Mouse (Mus musculus) common myeloid progenitor, adult 5-6 weeks (primary cell): ENCODE results near the gene Gm20661. TPM values are rescaled to one million over a fixed set of nuclear protein-coding genes. Genes with fewer than 3 reads are reported as not detected.

ENCODE experiments used
- ATAC-seq: replicated peaks from 2 replicates; pipeline ENCODE4 v1.8.0; 2016; ENCODE audit warnings: low read depth, mild to moderate bottlenecking, moderate TSS enrichment, inconsistent platforms; ENCODE audit not compliant: poor library complexity, severe bottlenecking
- total RNA-seq: library from RNA; stranded (forward); fragments of 200-1000, 187-1606 nt; gene quantifications from 2 replicates; pipeline ENCODE4 v1.2.3, GENCODE M21; 2017

Gene Gm20661
- total RNA-seq, 1 experiment from 2014 or later, result not detected

DNA sequence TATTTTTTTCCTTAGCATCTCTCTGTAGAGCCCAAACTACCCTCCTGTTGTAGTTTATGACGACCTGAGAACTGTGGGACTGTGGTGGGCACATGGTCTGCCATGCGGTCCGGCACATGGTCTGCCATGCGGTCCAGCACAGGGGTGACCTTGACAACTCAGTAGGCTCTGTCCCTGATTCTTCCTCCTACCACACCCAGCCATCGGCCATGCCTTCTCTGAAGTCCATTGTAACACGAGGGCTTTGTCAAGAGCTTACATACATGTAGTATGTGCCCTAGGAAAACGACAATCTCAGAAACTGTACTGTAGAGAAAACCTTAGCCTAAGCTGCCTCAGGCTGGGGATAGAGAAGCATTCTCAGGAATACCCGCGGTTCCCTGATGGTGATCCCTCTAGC is 18.2 kb upstream of the Gm20661 start:
- ATAC-seq, result no peak

DNA sequence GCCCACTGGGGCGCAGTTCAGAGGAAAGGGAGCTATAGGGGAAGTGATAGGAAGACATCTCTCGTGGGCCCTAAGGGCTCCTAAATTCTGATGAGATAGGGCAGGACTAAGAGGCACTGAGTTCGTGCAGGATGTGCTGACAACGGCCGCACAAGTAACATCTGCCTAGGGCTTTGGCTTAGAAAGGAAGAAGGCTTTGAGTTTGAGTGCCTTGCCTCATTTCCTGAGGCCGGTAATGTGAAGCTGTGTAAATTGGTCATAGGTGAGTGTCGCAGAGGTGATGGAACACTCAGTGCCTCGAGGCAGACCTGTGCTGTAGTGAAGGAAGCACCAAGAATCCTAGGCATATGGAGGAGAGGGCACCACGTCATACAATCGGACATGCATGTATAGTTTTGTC is 16.2 kb upstream of the Gm20661 start:
- ATAC-seq, result no peak

DNA sequence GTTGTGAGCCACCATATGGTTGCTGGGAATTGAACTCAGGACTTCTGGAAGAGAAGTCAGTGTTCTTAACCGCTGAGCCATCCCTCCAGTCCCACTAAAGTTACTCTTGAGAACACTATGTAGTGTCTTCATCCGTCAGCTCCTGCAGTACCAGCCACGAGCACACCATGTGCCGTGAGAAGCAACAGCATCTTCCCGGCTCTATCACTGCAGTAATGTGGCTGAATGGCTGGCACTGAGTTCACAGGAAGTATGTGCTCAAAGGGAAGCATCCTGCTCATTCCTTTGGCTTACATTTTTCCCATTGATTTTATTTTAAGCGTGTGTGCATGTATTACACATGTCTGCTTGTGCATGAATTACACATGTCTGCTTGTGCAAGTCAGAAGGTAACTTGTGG is 15.4 kb upstream of the Gm20661 start:
- ATAC-seq, result no peak

DNA sequence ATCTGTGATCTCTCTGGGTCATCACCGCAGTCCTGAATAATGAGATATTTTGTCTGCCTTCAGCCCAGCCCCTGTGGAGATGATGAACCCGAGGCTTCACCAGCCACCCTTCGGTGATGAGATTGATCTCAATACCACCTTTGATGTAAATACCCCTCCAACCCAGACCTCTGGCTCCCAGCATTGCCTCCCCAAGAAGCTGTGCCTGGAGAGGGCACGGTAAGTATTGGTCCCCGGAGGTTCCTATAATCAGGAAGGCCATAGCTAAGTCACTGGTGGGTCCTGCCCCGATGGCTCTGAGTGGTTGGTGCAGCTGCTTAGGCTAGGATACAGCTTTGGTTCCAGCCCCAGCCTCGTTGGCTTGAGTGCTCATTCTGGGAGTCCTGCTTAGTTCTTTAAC is 14.3 kb upstream of the Gm20661 start:
- no peak for ATAC-seq

DNA sequence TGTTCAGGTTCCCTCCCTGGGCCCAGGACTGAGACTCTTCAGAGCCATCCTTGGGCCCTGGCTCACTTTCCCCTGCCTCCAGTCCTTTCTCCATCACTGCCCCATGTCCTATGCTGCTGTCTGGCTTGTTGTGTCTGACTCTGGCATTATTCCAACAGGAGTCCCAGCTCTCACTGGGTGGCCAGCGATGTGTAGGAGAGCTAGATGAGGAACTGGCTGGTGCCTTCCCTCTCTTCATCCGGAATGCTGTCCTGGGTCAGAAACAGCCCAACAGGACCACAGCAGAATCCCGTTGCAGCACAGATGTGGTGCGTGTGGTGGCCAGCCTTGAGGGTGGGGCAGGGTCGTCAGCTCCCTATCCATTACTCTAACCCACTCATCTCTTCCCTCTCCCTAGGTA is 12.5 kb upstream of the Gm20661 start:
- ATAC-seq, result no peak

DNA sequence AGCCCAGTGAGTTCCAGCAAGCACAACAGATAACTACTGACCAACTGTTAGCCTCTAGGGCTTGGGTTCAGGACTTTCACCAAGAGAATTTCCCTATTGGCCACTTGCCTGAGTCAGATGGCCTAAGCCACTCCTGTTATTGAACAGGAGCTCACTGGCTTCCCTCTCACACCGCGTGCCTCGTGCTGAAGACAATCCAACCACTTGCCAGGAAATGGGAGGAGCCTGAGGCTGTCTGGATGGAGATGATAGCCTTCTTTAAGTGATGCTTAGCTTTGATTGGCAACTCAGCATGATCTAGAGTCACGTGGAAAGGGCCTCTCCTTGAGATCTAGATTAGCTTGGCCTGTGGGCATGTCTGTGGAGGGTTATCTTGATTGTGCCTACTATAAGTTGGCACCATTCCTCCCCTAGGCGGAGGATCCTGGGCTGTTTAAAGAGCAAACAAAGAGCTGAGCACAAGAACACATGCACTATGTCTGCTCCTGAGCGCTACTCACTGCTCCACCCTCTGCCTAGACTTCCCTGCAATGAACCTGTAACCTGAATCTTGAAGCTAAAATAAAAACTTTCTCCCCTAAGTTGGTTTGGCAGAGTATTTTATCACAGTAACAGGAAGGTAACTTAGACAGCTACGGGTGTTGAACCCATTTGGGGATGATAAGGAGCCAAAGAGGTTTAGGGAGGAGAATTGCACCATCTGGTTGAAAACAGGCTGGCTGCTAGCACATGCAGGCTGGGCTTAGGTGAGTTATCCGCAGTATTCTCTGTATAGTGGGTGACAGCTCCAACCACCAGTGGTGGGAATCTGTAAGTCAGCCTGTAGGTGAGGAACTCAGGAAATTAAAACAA is 10.9 kb upstream of the Gm20661 start:
- peak; percentile 65 for ATAC-seq

DNA sequence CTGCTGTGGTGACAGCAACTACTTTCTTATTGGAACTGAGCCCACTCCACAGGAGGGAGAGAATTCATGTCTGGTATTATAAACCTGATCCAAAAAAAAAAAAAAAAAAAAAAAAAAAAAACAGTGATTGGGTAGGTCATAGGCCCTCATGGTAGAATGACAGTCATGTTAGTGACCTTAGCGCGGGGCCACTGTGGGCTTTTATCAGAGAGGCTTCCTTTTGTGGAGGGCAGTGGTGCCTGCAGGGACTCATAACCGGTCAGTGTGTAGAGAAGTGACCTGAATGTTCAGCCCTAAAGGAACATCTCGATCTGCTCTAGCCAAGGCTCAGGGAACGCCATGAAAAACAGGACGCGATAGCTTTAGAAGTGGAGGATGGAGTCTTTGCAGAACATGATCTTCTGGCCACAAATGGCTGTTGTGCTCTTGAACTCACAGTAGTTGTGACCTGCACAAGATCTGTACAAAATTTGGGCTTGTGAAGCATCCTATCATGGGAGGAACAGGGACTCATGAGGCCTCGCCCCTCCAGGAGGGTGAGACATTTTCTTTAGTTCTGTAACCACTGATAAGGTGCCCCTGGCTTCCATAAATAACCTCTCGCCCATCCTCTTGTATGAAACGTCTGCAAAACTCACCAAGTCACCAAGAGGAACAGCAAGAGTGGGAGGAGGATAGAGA is 8.2 kb upstream of the Gm20661 start:
- ATAC-seq, result peak; percentile 33

DNA sequence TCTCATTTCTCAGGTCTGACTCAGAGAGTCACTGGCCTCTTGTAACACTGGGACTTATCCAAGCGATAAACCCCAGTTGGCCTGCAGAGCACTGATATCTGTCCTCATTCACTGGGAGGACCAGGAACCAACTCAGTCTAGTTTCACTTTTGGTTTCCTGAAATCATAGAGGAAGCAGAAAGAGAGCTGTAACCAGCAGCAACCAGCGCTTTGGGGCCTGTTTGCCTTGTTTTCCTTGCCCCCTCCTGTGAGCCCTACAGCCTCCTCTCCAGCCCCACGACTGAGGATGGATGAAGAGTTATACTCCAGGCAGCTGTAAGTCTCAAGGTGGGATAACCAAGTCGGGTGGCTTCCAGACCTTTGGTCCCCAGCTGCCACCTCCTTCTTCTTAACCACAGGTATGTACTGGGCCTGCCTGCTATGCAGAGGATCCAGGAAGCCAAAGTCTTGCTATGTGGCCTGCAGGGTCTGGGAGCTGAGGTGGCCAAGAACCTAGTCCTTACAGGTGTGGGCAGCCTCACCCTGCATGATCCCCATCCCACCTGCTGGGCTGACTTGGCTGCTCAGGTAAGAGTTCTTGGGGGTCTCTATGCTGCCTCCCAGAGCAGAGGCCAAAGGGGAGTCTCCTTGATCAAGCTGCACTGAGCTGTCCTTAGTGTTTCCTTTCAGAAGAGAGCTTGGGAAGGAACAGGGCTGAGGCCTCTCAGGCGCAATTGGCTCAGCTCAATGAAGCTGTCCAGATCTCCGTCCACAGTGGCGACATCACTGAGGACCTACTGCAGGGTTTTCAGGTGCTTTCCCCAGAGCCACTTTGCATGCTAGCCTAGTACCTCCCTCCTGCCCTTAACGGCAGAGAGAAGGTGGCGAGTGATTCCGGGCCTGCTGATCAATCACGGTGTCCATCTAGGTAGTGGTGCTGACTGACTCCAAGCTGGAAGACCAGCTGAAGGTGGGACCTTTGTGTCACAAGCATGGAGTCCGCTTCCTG is 7.2 kb upstream of the Gm20661 start, which contains the start of gene Uba7:
Uba7 (plus strand) TSS at position 107 of the 988 bp plus-strand sequence.
- ATAC-seq, result peak; percentile 57

DNA sequence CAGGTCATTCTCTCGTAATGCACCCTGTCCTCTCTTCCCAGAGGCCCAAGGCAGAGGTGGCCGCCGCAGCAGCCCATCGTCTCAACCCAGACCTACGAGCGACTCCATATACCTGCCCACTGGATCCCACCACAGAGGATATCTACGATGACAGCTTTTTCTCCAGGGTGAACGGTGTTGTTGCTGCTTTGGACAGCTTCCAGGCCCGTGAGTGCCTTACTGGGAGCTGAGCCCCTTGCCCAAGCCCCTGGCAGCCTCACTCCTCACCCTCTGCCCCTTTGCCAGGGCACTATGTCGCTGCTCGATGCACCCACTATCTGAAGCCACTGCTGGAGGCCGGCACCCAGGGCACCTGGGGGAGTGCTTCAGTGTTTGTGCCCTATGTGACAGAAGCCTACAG is 4.0 kb upstream of the Gm20661 start:
- no peak for ATAC-seq

DNA sequence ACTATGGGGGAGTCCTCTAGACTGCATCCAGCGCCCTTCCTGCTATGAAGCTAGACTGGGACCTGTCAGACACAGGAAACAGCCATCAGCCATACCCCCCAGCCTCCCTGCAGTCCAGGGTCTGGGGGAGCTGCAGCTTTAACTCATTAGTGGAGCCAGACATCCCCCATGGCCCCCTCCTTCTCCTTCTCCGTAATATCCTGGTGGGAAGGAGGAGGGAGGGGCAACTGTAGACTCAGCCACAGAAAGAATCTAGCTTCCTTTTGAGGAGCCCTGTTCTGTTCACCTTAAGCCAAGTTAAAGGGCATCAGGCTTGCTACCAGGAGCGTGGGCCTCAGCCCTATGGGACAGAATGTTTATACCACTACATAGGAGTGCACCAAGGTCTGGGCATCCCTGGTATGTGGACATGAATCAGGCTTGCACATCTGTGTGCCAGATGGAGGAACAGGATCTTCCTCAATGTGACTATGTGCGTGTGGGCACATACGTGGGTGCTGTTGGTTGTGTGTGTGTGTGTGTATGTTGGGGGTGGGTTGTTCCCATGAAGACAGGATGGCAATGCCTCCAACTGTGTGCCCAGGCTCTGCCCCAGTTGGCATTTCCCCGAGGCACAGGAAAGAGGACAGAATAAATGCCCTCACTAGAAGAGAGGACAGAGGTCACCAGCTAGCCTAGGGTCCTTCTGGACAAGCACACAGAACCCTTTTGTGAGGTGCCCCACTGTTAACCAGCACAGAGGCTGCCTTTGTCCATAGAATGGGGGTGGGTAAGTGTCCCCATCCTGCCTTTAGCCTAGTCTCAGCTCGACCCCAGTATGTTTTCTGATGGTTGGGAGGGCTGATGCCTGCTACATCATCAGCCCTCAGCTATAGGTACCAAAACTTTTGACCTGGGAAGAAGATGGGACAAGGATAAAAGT is 913 bp upstream of the Gm20661 start:
- peak; percentile 4 for ATAC-seq

DNA sequence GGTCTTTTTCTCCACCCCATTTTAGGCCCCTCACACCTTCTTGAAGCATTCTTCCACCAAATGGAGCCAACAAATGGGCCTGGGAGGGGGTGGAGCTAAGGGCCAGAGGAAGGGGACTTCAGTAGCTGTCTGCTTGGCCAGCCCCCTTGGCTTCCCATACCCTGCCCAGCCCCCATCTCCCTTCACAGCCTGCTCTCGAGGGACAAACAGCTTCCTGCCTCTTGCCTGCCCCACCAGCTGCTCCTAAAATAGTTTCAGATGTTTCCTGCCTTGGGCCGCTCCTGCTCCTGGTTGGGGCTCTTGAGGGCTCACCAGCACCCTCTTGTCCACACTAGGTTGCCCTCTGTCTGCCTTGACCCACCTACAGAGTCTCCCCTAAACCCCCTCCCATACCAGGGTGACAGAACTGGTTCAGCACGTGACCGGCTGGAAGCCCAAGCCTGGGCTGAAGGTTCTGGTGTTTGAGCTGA is 598 bp downstream of the Gm20661 start:
- peak; percentile 33 for ATAC-seq

DNA sequence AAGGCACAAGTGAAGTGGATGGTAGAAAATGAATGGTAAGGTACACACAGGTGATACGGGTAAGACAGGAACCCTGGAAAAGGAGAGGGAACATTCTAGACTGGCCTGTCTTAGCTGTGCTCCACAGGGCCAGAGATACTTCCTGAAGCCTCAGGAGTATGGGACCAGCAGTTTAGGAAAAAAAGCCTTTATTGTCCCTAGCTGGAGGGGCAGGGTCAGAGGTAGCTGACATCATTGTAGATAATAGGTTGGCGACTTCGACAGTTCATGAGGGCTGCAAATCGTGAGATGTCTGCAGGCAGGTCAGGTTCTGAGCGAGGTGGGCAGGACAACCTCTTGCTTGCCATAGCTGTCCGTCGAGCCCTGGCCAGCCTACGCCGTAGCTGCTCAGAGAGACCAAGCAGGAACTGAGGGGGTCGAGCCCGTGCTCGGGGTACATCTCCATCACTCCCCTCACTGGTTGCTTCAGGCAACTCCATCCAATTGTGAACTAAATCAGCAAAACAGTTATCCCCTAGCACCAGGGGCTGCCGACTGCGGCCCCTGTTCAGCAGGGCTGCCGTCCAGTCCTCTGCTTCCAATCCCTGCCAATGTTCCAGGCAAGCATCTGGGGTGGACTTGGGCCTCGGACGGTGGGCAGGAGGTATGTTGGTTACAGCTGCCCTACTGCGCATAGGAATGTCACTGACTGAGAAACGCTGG is 1.3 kb downstream of the Gm20661 start:
- ATAC-seq, result no peak

DNA sequence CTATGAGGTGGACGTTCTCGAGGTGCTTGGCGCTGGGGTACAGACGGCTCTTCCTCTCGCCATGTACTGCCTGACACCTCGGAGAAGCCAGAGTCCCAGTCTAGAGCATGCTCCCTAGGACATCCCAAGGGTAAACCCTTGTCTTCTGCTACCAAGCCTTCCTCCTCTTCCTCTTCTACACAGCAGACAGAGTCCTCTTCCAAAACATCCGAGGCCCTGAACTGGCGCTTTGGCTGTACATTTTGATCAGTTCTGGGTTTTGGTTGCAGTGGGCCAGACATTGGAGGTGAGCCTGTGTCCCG is 1.8 kb downstream of the Gm20661 start:
- no peak for ATAC-seq

DNA sequence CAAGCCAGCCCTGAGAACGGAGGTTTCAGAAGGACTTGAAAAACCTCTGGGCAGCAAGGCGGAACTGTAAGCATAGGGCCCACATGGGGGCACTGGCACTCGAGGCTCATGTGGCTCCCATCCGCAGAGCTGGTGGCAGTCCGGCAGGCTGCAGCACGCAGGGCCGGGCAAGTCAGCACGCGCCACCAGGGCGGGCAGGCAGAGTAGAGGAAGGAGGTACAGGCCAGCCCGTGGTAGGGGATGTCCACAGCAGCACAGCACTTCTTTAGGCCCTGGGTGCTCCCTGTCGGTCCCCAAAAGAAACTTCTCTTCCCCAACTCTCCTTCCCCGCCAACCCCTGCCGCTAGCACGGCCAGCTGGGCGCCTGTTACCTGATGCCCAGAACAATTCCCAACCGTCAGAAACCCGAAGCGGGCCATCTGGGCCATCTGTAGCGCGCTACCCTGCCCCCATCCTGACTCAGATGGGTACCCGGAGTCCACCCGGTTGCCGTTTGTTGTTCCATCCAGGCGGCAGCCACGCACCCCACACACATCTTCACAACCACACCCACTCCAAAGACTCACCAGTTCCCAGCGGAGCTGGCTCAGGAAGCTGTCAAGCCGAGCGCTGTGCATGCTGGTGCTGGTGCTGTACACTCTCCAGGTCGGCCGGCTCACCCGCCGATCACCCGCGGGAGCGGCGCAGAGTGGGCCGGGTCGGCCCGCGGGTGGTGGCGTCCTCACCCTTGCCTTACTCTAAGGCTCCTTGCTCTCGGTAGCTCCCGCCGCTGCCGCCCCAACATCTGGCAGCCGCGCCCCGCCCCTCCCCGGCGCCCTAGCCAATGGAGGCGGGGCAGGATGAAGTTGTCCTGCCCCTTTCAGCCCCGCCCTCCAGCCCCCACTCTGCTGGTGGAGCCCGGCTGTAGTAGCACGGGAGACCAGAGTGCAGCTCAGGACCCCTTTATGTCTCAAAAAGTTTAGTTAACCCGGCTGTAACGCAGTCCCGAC is 2.6 kb downstream of the Gm20661 start, which contains the start of gene Inka1:
Inka1 (minus strand) TSS at position 749 of the 989 bp plus-strand sequence.
- peak; percentile 26 for ATAC-seq

DNA sequence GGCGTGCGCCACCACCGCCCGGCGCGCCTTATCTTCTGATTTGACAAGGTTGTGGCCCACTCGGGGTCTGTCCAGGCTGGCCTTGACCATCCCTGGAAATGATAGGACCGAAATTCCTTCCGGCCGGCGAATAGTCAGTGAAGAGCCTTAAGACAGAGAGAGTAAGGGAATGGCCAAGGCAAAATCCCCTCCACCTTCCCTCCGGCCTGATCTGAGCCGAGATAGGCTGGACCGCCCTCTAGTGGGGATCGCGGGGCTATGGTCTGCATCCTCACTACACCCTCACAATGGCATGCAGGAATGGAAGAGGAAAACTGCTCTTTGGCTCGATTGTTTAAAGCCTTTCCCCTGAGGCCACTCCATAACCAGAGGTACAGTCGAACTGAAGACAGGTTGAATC is 3.5 kb downstream of the Gm20661 start:
- 0 out of 2 replicates have a peak, but pooled peaks have one; percentile 12 for ATAC-seq

DNA sequence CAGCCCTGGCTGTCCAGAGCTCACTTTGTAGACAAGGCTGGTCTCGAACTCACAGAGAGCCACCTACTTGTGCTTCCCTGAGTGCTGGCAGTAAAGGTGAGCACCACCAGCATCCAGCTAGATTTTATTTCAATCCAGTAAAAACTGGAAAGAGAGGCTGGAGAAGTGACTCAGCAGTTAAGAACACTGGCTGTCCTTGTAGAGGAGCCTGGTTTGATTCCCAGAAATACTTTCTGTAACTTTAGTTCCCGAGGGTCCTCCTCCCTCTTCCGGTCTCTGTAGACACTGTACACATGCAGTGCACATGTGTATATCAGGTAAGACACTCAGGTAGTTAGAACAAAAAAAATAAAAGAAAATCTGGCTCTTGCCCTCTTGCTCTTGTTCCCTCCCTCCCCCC is 5.1 kb downstream of the Gm20661 start:
- ATAC-seq, result no peak

DNA sequence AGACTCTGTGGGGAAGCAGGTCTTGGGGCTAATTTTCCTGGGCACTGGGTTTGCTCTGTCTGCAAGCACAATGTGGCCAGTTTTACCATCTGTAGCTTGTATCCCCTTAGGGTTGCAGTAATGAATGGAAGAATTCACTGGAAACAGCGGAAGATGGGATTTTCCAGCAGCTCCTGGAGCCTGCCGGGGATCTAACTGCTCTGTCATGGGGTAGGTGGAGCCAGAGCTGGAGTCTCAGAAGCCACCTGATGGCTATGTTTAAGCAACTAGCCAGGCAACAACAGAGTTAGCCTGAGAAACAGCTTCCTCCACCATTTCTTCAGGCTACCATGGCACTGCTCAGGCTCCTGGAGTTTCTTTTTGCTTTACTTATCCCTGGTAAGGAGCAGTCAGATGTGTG is 9.3 kb downstream of the Gm20661 start, which contains the start of gene Cdhr4:
Cdhr4 (plus strand) TSS at position 301 of the 400 bp plus-strand sequence.
- ATAC-seq, result no peak
